Mouse (Mus musculus) megakaryocyte, embryonic 14.5 days (primary cell): ENCODE measurements around the gene Slc22a23.

Experiments
- FLI1 ChIP-seq: IDR thresholded peaks from 2 replicates; pipeline ENCODE4 v1.6.1; 2012; ENCODE audit warnings: low read length, inconsistent platforms, mixed read lengths
- GATA1 ChIP-seq: IDR thresholded peaks from 3 replicates; pipeline ENCODE4 v1.6.1; 2012; ENCODE audit warnings: mixed read lengths, low read length, inconsistent platforms, borderline replicate concordance

GRCm38 (mm10) chr13:34388219-34388618 is 43.2 kb upstream of the Slc22a23 start:
- TF ChIP-seq GATA1: no peak
- no peak for TF ChIP-seq FLI1
